Mouse (Mus musculus): ENCODE measurements around the gene Kcnab2.

GRCm38 (mm10) chr4:152405143-152405542 lies 72.5 kb downstream of the Kcnab2 start:
- TF ChIP-seq POLR2A (IDR thresholded peaks at IDR 0.05; ENCODE audit: low read depth, low read length) (no peak), CTCF (conservative IDR thresholded peaks at IDR 0.05; ENCODE audit: insufficient read depth, insufficient read length, low read depth, low read length) (no peak)

Measured in kidney, adult 2 months (tissue).